9 mouse cellular contexts compared by ENCODE assay signal in the genomic region with DNA sequence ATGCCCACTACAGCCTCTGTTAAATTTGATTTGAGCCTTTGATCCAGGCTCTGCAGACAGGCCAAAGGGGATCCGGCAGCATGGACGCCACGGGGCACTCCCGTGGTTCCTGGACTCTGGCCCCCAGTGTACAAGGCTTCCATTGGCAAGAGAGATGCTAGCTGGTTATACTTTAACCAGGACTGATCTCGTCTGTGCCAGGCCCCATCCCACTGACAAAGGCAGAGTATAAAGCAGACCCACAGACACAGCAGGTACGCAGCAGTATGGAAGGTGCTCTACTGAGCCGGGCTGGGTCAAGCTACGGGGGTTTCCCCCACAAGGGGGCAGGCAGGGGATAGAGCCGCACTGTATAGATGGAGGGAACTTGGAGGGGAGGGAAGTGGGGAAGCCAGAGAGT. TPM values are rescaled to one million over a fixed set of nuclear protein-coding genes. Genes with fewer than 3 reads are reported as not detected.
DNase-seq lines count a peak whose midpoint lies in the region; ATAC-seq and TF ChIP-seq lines count a peak whose summit lies in the region.
"Had no signal": no experiment of that assay in that cellular context is flagged by ENCODE, and none has a peak within 500 bp of the region (broad histone marks: within the 10 kb centered on the region; RNA-seq: fewer than 3 reads in every experiment).

No protein-coding gene starts in this region.

- no peak overlapping the region for H3K4me2 ChIP-seq in lung, embryonic 14.5 days
- 0 out of 2 replicates have a peak overlapping the region, but pooled peaks have one; percentile 16 for H3K4me2 ChIP-seq in kidney, embryonic 15.5 days
- peak overlapping the region; percentile 26; the same call in 1 of the 2 replicates for H3K4me2 ChIP-seq in stomach, embryonic 16.5 days (ENCODE audit: low read depth, low read length)

- peak; percentile 58; the same call in 1 of the 2 replicates for ATAC-seq in lung, embryonic 14.5 days (ENCODE audit: insufficient read depth)
- ATAC-seq in kidney, embryonic 15.5 days (replicated peaks; ENCODE audit: low FRiP score), result peak; percentile 78
- peak; percentile 81; the same call in 1 of the 2 replicates for ATAC-seq in stomach, embryonic 16.5 days (ENCODE audit: insufficient read depth, low FRiP score)
- ATAC-seq: forebrain, embryonic 14.5 days had no signal

- 38% methylated on average over 9 of the region's 9 CpGs for WGBS in lung, embryonic 14.5 days
- WGBS in kidney, embryonic 15.5 days, result 31% methylated on average over 9 of the region's 9 CpGs
- 33% methylated on average over 9 of the region's 9 CpGs for WGBS in stomach, embryonic 16.5 days

- no peaks in the 10 kb centered on the region for H3K9me3 ChIP-seq in lung, embryonic 14.5 days (ENCODE audit: low read depth, low read length)
- H3K9me3 ChIP-seq in kidney, embryonic 15.5 days (replicated peaks), result no peaks in the 10 kb centered on the region
- H3K9me3 ChIP-seq in stomach, embryonic 16.5 days (replicated peaks; ENCODE audit: control insufficient read depth, low read length), result no peaks in the 10 kb centered on the region

- peak; percentile 23 for DNase-seq in lung, embryonic 14.5 days
- no peak for DNase-seq in lung, postnatal 10 days
- peak; percentile 30 for DNase-seq in c-Kit-positive CD71-negative TER-119-negative erythroid progenitor cells, embryonic 14.5 days (ENCODE audit: low read depth)
- DNase-seq in ovary, adult 18-20 months (ENCODE audit: low spot score), result no peak
- no peak for DNase-seq in urinary bladder, adult 18-20 months (ENCODE audit: low spot score in 2 of 2)
- no peak for DNase-seq in layer of hippocampus, adult 2 months (ENCODE audit: low spot score in 2 of 2)

- H3K36me3 ChIP-seq in lung, embryonic 14.5 days (ENCODE audit: insufficient read depth), result no peaks in the 10 kb centered on the region
- H3K36me3 ChIP-seq in kidney, embryonic 15.5 days, result no peaks in the 10 kb centered on the region
- no peaks in the 10 kb centered on the region for H3K36me3 ChIP-seq in stomach, embryonic 16.5 days (ENCODE audit: control insufficient read depth, insufficient read depth, low read length)

- TF ChIP-seq CTCF in lung, embryonic 14.5 days (IDR thresholded peaks at IDR 0.05; ENCODE audit: low read depth), result peak; percentile 44
- no peak for TF ChIP-seq CTCF in layer of hippocampus, adult 2 months (conservative IDR thresholded peaks at IDR 0.05)

- no peak overlapping the region for H3K27ac ChIP-seq in lung, embryonic 14.5 days (ENCODE audit: low read depth)
- no peak overlapping the region for H3K27ac ChIP-seq in kidney, embryonic 15.5 days
- peak overlapping the region; percentile 44; the same call in 1 of the 2 replicates for H3K27ac ChIP-seq in stomach, embryonic 16.5 days (ENCODE audit: low read length)
- H3K27ac ChIP-seq in layer of hippocampus, adult 2 months, result no peak overlapping the region

- H3K9ac ChIP-seq in lung, embryonic 14.5 days, result no peak overlapping the region
- no peak overlapping the region for H3K9ac ChIP-seq in kidney, embryonic 15.5 days
- H3K9ac ChIP-seq in stomach, embryonic 16.5 days (ENCODE audit: low read length), result peak overlapping the region; percentile 40; the same call in 1 of the 2 replicates

- no peaks in the 10 kb centered on the region for H3K27me3 ChIP-seq in lung, embryonic 14.5 days (ENCODE audit: insufficient read depth, low read length)
- H3K27me3 ChIP-seq in kidney, embryonic 15.5 days, result peaks cover 5% of the 10 kb centered on the region; the same call in 1 of the 2 replicates
- no peaks in the 10 kb centered on the region; the same call in 1 of the 2 replicates for H3K27me3 ChIP-seq in stomach, embryonic 16.5 days (ENCODE audit: control insufficient read depth, insufficient read depth, low read length)

- peak overlapping the region; percentile 14; the same call in 1 of the 2 replicates for H3K4me3 ChIP-seq in lung, embryonic 14.5 days (ENCODE audit: low read depth, low read length)
- H3K4me3 ChIP-seq in kidney, embryonic 15.5 days (replicated peaks), result no peak overlapping the region
- peak overlapping the region; percentile 9; the same call in 1 of the 2 replicates for H3K4me3 ChIP-seq in stomach, embryonic 16.5 days (replicated peaks; ENCODE audit: low read length)
- no peak overlapping the region for H3K4me3 ChIP-seq in layer of hippocampus, adult 2 months

- no peaks in the 10 kb centered on the region; the same call in 1 of the 2 replicates for H3K4me1 ChIP-seq in lung, embryonic 14.5 days (ENCODE audit: insufficient read depth)
- H3K4me1 ChIP-seq in kidney, embryonic 15.5 days, result peaks cover 14% of the 10 kb centered on the region
- H3K4me1 ChIP-seq in stomach, embryonic 16.5 days (ENCODE audit: control insufficient read depth, insufficient read depth, low read length), result peaks cover 10% of the 10 kb centered on the region; the same call in 1 of the 2 replicates

RNA-seq across cellular contexts. Expression of a gene that starts 0.4 kb away (rescaled TPM):
- polyA plus RNA-seq in lung, embryonic 14.5 days (2014; fragmentation: Nextera tagmentation; extraction: Ambion mirVana), result 0.08 TPM in 1 of 2 replicates, not detected in the other
- polyA plus RNA-seq in kidney, embryonic 15.5 days (2015; fragmentation: Nextera tagmentation; extraction: Ambion mirVana), result 2.3 and 5.5 TPM in 2 replicates
- 14.3 and 22.0 TPM in 2 replicates for polyA plus RNA-seq in stomach, embryonic 16.5 days (2015; fragmentation: Nextera tagmentation; extraction: Ambion mirVana)
- total RNA-seq in layer of hippocampus, adult 2 months (2021), result not detected

RNA-seq across cellular contexts. Expression of a gene that starts 23.6 kb away (rescaled TPM):
- 0.47 and 0.61 TPM in 2 replicates for polyA plus RNA-seq in lung, embryonic 14.5 days (2014; fragmentation: Nextera tagmentation; extraction: Ambion mirVana)
- polyA plus RNA-seq in kidney, embryonic 15.5 days (2015; fragmentation: Nextera tagmentation; extraction: Ambion mirVana), result 1.6 and 3.1 TPM in 2 replicates
- polyA plus RNA-seq in stomach, embryonic 16.5 days (2015; fragmentation: Nextera tagmentation; extraction: Ambion mirVana), result 1.7 and 1.8 TPM in 2 replicates
- total RNA-seq in layer of hippocampus, adult 2 months (2021), result 10 to 100 TPM; 10.2 to 13.3 TPM

RNA-seq across cellular contexts. Expression of a gene that starts 28.2 kb away (rescaled TPM):
- 26.1 and 26.4 TPM in 2 replicates for polyA plus RNA-seq in lung, embryonic 14.5 days (2014; fragmentation: Nextera tagmentation; extraction: Ambion mirVana)
- 28.4 and 32.0 TPM in 2 replicates for polyA plus RNA-seq in kidney, embryonic 15.5 days (2015; fragmentation: Nextera tagmentation; extraction: Ambion mirVana)
- polyA plus RNA-seq in stomach, embryonic 16.5 days (2015; fragmentation: Nextera tagmentation; extraction: Ambion mirVana), result 18.9 and 19.1 TPM in 2 replicates
- 10 to 100 TPM; 47.8 to 56.1 TPM for total RNA-seq in layer of hippocampus, adult 2 months (2021)

RNA-seq across cellular contexts. Expression of a gene that starts 34.6 kb away (rescaled TPM):
- 164 and 177 TPM in 2 replicates for polyA plus RNA-seq in lung, embryonic 14.5 days (2014; fragmentation: Nextera tagmentation; extraction: Ambion mirVana)
- 188 and 215 TPM in 2 replicates for polyA plus RNA-seq in kidney, embryonic 15.5 days (2015; fragmentation: Nextera tagmentation; extraction: Ambion mirVana)
- 340 and 368 TPM in 2 replicates for polyA plus RNA-seq in stomach, embryonic 16.5 days (2015; fragmentation: Nextera tagmentation; extraction: Ambion mirVana)
- total RNA-seq in layer of hippocampus, adult 2 months (2021), result 10 to 100 TPM; 72.5 to 78.4 TPM

RNA-seq across cellular contexts. Expression of a gene that starts 35.5 kb away (rescaled TPM):
- not detected in 2 replicates for polyA plus RNA-seq in lung, embryonic 14.5 days (2014; fragmentation: Nextera tagmentation; extraction: Ambion mirVana)
- not detected in 2 replicates for polyA plus RNA-seq in kidney, embryonic 15.5 days (2015; fragmentation: Nextera tagmentation; extraction: Ambion mirVana)
- polyA plus RNA-seq in stomach, embryonic 16.5 days (2015; fragmentation: Nextera tagmentation; extraction: Ambion mirVana), result not detected in 2 replicates
- under 1 TPM in 1 of 2 experiments, not detected in 1; 0.18 TPM for total RNA-seq in layer of hippocampus, adult 2 months (2021)
- polyA plus RNA-seq: forebrain, embryonic 14.5 days had no signal

Comparison
In these comparisons a context has a peak if more than half of its experiments do, and no peak if none do; other contexts are left out.
1. DNase-seq: peak in lung, embryonic 14.5 days (single experiment) and c-Kit-positive CD71-negative TER-119-negative erythroid progenitor cells, embryonic 14.5 days (single experiment); none in lung, postnatal 10 days (single experiment), ovary, adult 18-20 months (single experiment), urinary bladder, adult 18-20 months (0 of 2) and layer of hippocampus, adult 2 months (0 of 2).
2. H3K4me3 ChIP-seq: peak in lung, embryonic 14.5 days (single experiment) and stomach, embryonic 16.5 days (single experiment); none in kidney, embryonic 15.5 days (single experiment) and layer of hippocampus, adult 2 months (single experiment).
3. Peak in every context shown above with its lines, with median percentiles within 50 percentile points of each other: ATAC-seq.